ENCODE assay signal across 22 mouse cellular contexts in the genomic region with DNA sequence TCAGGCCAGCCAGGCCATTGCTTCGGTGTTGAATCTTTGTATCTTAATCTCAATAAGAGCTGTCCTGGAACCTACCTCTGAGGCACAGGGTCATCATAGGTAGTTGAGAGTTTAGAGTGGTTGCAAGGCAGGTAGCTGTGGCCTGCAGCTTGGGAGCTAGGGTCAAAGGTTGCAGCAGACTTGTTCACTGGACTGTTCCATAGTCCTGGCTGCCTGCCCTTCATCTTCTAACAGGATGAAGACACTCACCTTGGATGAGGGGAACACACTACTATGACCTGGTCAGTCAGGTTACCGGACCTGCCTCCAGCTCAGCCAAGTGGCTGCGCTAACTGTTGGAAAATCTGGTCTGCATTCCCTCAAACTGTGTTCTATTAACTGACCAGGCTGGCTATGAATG. TPM values are rescaled to one million over a fixed set of nuclear protein-coding genes. Genes with fewer than 3 reads are reported as not detected.
DNase-seq lines count a peak whose midpoint lies in the region; ATAC-seq and TF ChIP-seq lines count a peak whose summit lies in the region.
"Had no signal": no experiment of that assay in that cellular context is flagged by ENCODE, and none has a peak within 500 bp of the region (broad histone marks: within the 10 kb centered on the region; RNA-seq: fewer than 3 reads in every experiment).

No protein-coding gene starts in this region.

- TF ChIP-seq CTCF in liver, adult 2 months (IDR thresholded peaks at IDR 0.05; ENCODE audit: low read depth, low read length) = no peak

- peak overlapping the region; percentile 19; the same call in 1 of the 2 replicates for H3K27ac ChIP-seq in liver, adult 2 months (replicated peaks; ENCODE audit: insufficient read depth, low read depth, low read length)
- H3K27ac ChIP-seq in liver, embryonic 12.5 days = no peak overlapping the region
- H3K27ac ChIP-seq: heart, embryonic 10.5 days; intestine, embryonic 15.5 days; left cerebral cortex, adult 2 months; limb, embryonic 15.5 days; neural tube, embryonic 12.5 days had no signal

- H3K79me2 ChIP-seq in liver, adult 2 months (ENCODE audit: control insufficient read depth, insufficient read depth, low read length) = no peaks in the 10 kb centered on the region

- H3K27me3 ChIP-seq in liver, adult 2 months (ENCODE audit: control insufficient read depth, insufficient read depth, low read length) = no peaks in the 10 kb centered on the region
- no peaks in the 10 kb centered on the region for H3K27me3 ChIP-seq in liver, embryonic 12.5 days (replicated peaks)
- H3K27me3 ChIP-seq: intestine, embryonic 15.5 days; limb, embryonic 15.5 days; neural tube, embryonic 12.5 days; Patski had no signal

- no peak overlapping the region for H3K4me2 ChIP-seq in liver, embryonic 12.5 days
- H3K4me2 ChIP-seq: intestine, embryonic 15.5 days; limb, embryonic 15.5 days; lung, embryonic 14.5 days; neural tube, embryonic 12.5 days had no signal

- no peaks in the 10 kb centered on the region for H3K4me1 ChIP-seq in liver, adult 2 months (ENCODE audit: control insufficient read depth, insufficient read depth, low read length)
- H3K4me1 ChIP-seq in liver, embryonic 12.5 days = peaks cover 93% of the 10 kb centered on the region

- 89% methylated on average over 3 of the region's 3 CpGs for WGBS in liver, adult 2 months
- 91% methylated on average over 3 of the region's 3 CpGs for WGBS in liver, embryonic 12.5 days (ENCODE audit: insufficient replicate concordance)

- no peak overlapping the region for H3K4me3 ChIP-seq in liver, adult 2 months (ENCODE audit: insufficient read depth, low read depth, low read length)
- no peak overlapping the region for H3K4me3 ChIP-seq in liver, embryonic 12.5 days
- H3K4me3 ChIP-seq: heart, embryonic 10.5 days; intestine, embryonic 15.5 days; left cerebral cortex, adult 2 months; limb, embryonic 15.5 days; megakaryocyte, embryonic 14.5 days; neural tube, embryonic 12.5 days had no signal

- H3K9ac ChIP-seq in liver, adult 2 months (ENCODE audit: low read depth, low read length) = no peak overlapping the region
- H3K9ac ChIP-seq in liver, embryonic 12.5 days = no peak overlapping the region
- H3K9ac ChIP-seq: intestine, embryonic 15.5 days; limb, embryonic 15.5 days; lung, embryonic 14.5 days; neural tube, embryonic 12.5 days had no signal

- ATAC-seq in liver, embryonic 12.5 days = no peak
- ATAC-seq in erythroblast, adult 5-6 weeks (replicated peaks; ENCODE audit: low FRiP score, poor library complexity, severe bottlenecking) = no peak
- ATAC-seq: hindbrain, embryonic 16.5 days; intestine, embryonic 15.5 days; Patski had no signal

- no peaks in the 10 kb centered on the region for H3K36me3 ChIP-seq in liver, adult 2 months (ENCODE audit: control insufficient read depth, insufficient read depth, low read length)
- H3K36me3 ChIP-seq in liver, embryonic 12.5 days = no peaks in the 10 kb centered on the region
- H3K36me3 ChIP-seq: heart, embryonic 10.5 days; intestine, embryonic 15.5 days; limb, embryonic 15.5 days; neural tube, embryonic 12.5 days had no signal

- peak; percentile 4 for DNase-seq in gastrocnemius, postnatal 10 days
- no peak for DNase-seq in gastrocnemius, adult 8-10 months (ENCODE audit: low spot score in 2 of 2)
- peak; percentile 38 for DNase-seq in liver, adult 2 months (ENCODE audit: extremely low read depth, low read depth, low spot score)
- DNase-seq in kidney, adult 9 months = peak; percentile 87
- peak; percentile 82 to 85 for DNase-seq in kidney, postnatal 25 days
- DNase-seq: B cell, adult 2 months; left cerebral cortex, postnatal 4 days; lung, embryonic 14.5 days; lung, postnatal 36 days; midbrain, embryonic 14.5 days; thymus, postnatal 14 days had no signal

- TF ChIP-seq POLR2A in liver, adult 2 months (IDR thresholded peaks at IDR 0.05; ENCODE audit: extremely low read depth, insufficient read depth, low read length) = no peak

- H3K9me3 ChIP-seq in liver, embryonic 12.5 days (replicated peaks) = no peaks in the 10 kb centered on the region
- H3K9me3 ChIP-seq: G1E; heart, embryonic 10.5 days; intestine, embryonic 15.5 days; limb, embryonic 15.5 days; megakaryocyte, embryonic 14.5 days; neural tube, embryonic 12.5 days had no signal

RNA-seq across cellular contexts. Expression of a gene that starts 35.1 kb away (rescaled TPM):
- total RNA-seq in gastrocnemius, postnatal 10 days (2021) = 10 to 100 TPM; 12.9 to 13.6 TPM
- total RNA-seq in gastrocnemius, adult 8-10 months (2022) = 10 to 100 TPM; 17.2 to 23.5 (median 21.3) TPM
- total RNA-seq in liver, adult 2 months (2014; rRNA removed) = 23.9 and 30.9 TPM in 2 replicates
- 39.1 and 46.6 TPM in 2 replicates for polyA plus RNA-seq in liver, adult 2 months (2012; rRNA removed)
- polyA plus RNA-seq in liver, embryonic 12.5 days (2016; fragmentation: Nextera tagmentation; extraction: Ambion mirVana) = 106 and 107 TPM in 2 replicates
- total RNA-seq in erythroblast, adult 5-6 weeks (2015; ENCODE audit: low replicate concordance) = 274 and 358 TPM in 2 replicates
- 493 and 499 TPM in 2 replicates for total RNA-seq in erythroblast, adult 5-6 weeks (2017; ENCODE audit: low replicate concordance)

RNA-seq across cellular contexts. Expression of a gene that starts 35.5 kb away (rescaled TPM):
- total RNA-seq in gastrocnemius, postnatal 10 days (2021) = 10 to 100 TPM; 44.1 to 47.3 TPM
- 10 to 100 TPM; 36.7 to 39.9 (median 38.5) TPM for total RNA-seq in gastrocnemius, adult 8-10 months (2022)
- 474 and 538 TPM in 2 replicates for total RNA-seq in liver, adult 2 months (2014; rRNA removed)
- 779 and 1,223 TPM in 2 replicates for polyA plus RNA-seq in liver, adult 2 months (2012; rRNA removed)
- polyA plus RNA-seq in liver, embryonic 12.5 days (2016; fragmentation: Nextera tagmentation; extraction: Ambion mirVana) = 113 and 120 TPM in 2 replicates
- total RNA-seq in erythroblast, adult 5-6 weeks (2015; ENCODE audit: low replicate concordance) = 27.9 and 29.9 TPM in 2 replicates
- 26.8 and 29.1 TPM in 2 replicates for total RNA-seq in erythroblast, adult 5-6 weeks (2017; ENCODE audit: low replicate concordance)

RNA-seq across cellular contexts. Expression of a gene that starts 43.1 kb away (rescaled TPM):
- total RNA-seq in gastrocnemius, postnatal 10 days (2021) = 10 to 100 TPM; 16.4 to 27.9 TPM
- 10 to 100 TPM in 2 of 4 experiments, 1 to 10 TPM in 2; 7.8 to 12.7 (median 9.9) TPM for total RNA-seq in gastrocnemius, adult 8-10 months (2022)
- 14.1 and 18.5 TPM in 2 replicates for total RNA-seq in liver, adult 2 months (2014; rRNA removed)
- 17.1 and 18.4 TPM in 2 replicates for polyA plus RNA-seq in liver, adult 2 months (2012; rRNA removed)
- polyA plus RNA-seq in liver, embryonic 12.5 days (2016; fragmentation: Nextera tagmentation; extraction: Ambion mirVana) = 12.6 and 12.9 TPM in 2 replicates
- 1.5 and 2.7 TPM in 2 replicates for total RNA-seq in erythroblast, adult 5-6 weeks (2015; ENCODE audit: low replicate concordance)
- total RNA-seq in erythroblast, adult 5-6 weeks (2017; ENCODE audit: low replicate concordance) = 8.7 TPM in 1 of 2 replicates, not detected in the other

RNA-seq across cellular contexts. Expression of a gene that starts 43.2 kb away (rescaled TPM):
- 10 to 100 TPM; 11.9 to 12.6 TPM for total RNA-seq in gastrocnemius, postnatal 10 days (2021)
- total RNA-seq in gastrocnemius, adult 8-10 months (2022) = 10 to 100 TPM; 29.9 to 53.4 (median 43.1) TPM
- total RNA-seq in liver, adult 2 months (2014; rRNA removed) = 42.4 and 58.0 TPM in 2 replicates
- polyA plus RNA-seq in liver, adult 2 months (2012; rRNA removed) = 52.6 and 57.1 TPM in 2 replicates
- 76.3 and 79.3 TPM in 2 replicates for polyA plus RNA-seq in liver, embryonic 12.5 days (2016; fragmentation: Nextera tagmentation; extraction: Ambion mirVana)
- total RNA-seq in erythroblast, adult 5-6 weeks (2015; ENCODE audit: low replicate concordance) = 8.8 and 26.9 TPM in 2 replicates
- total RNA-seq in erythroblast, adult 5-6 weeks (2017; ENCODE audit: low replicate concordance) = 8.8 and 12.1 TPM in 2 replicates

Comparison
In these comparisons a context has a peak if more than half of its experiments do, and no peak if none do; other contexts are left out.
1. DNase-seq: peak in gastrocnemius, postnatal 10 days (single experiment), liver, adult 2 months (single experiment), kidney, adult 9 months (single experiment) and kidney, postnatal 25 days (2 of 2); none in gastrocnemius, adult 8-10 months (0 of 2).